Mouse (Mus musculus): ENCODE measurements around the gene BC051665. TPM values are rescaled to one million over a fixed set of nuclear protein-coding genes. Genes with fewer than 3 reads are reported as not detected.

BC051665 gene
- polyA plus RNA-seq, 1 experiment from 2014 or later, result not detected

- no peak overlapping the region for H3K4me2 ChIP-seq
- peaks cover 14% of the 10 kb centered on the region for H3K36me3 ChIP-seq (ENCODE audit: control insufficient read depth, insufficient read depth, low read length)
- no peaks in the 10 kb centered on the region for H3K27me3 ChIP-seq (ENCODE audit: control insufficient read depth, insufficient read depth, low read length)
- H3K4me3 ChIP-seq (ENCODE audit: low read depth, low read length), result no peak overlapping the region
- peak; percentile 84 for DNase-seq (ENCODE audit: low spot score, missing footprints)
- H3K9me3 ChIP-seq (ENCODE audit: control insufficient read depth, low read length), result no peaks in the 10 kb centered on the region
- no peaks in the 10 kb centered on the region for H3K4me1 ChIP-seq (ENCODE audit: control insufficient read depth, insufficient read depth, low read length)
- H3K27ac ChIP-seq (ENCODE audit: low read depth, low read length), result no peak overlapping the region
- WGBS, result 91% methylated on average over 2 of the region's 2 CpGs
- no peak for ATAC-seq (ENCODE audit: low FRiP score)
- H3K9ac ChIP-seq (ENCODE audit: low read length), result no peak overlapping the region
Observed at GRCm38 (mm10) chr13:60748556-60748955, 37.6 kb downstream of the BC051665 start.

- Histone ChIP-seq H3K4me1 (ENCODE audit: control insufficient read depth, insufficient read depth, low read length) (no peaks in the 10 kb centered on the region), H3K36me3 (ENCODE audit: control insufficient read depth, insufficient read depth, low read length) (peaks cover 6% of the 10 kb centered on the region; the same call in 1 of the 2 replicates), H3K4me2 (no peak overlapping the region), H3K9ac (ENCODE audit: low read length) (no peak overlapping the region), H3K9me3 (ENCODE audit: control insufficient read depth, low read length) (no peaks in the 10 kb centered on the region), H3K4me3 (ENCODE audit: low read depth, low read length) (no peak overlapping the region), H3K27ac (ENCODE audit: low read depth, low read length) (no peak overlapping the region), H3K27me3 (ENCODE audit: control insufficient read depth, insufficient read depth, low read length) (no peaks in the 10 kb centered on the region)
- peak; percentile 61 for DNase-seq (ENCODE audit: low spot score, missing footprints)
- 87% methylated on average over 1 of the region's 1 CpGs for WGBS
- ATAC-seq (ENCODE audit: low FRiP score), result no peak
Observed at GRCm38 (mm10) chr13:60747201-60747600, 39.0 kb downstream of the BC051665 start.

GRCm38 (mm10) chr13:60746271-60746670, 39.9 kb downstream of the BC051665 start:
- 0 out of 2 replicates have a peak, but pooled peaks cover 5% of the 10 kb centered on the region for H3K36me3 ChIP-seq (ENCODE audit: control insufficient read depth, insufficient read depth, low read length)
- H3K4me1 ChIP-seq (ENCODE audit: control insufficient read depth, insufficient read depth, low read length), result no peaks in the 10 kb centered on the region
- H3K27me3 ChIP-seq (ENCODE audit: control insufficient read depth, insufficient read depth, low read length), result no peaks in the 10 kb centered on the region
- no peak overlapping the region for H3K4me2 ChIP-seq
- H3K9ac ChIP-seq (ENCODE audit: low read length), result no peak overlapping the region
- no peaks in the 10 kb centered on the region for H3K9me3 ChIP-seq (ENCODE audit: control insufficient read depth, low read length)
- H3K4me3 ChIP-seq (ENCODE audit: low read depth, low read length), result no peak overlapping the region
- ATAC-seq (ENCODE audit: low FRiP score) (no peak), DNase-seq (ENCODE audit: low spot score, missing footprints) (peak; percentile 90)
- H3K27ac ChIP-seq (ENCODE audit: low read depth, low read length), result no peak overlapping the region
- 35% methylated on average over 1 of the region's 1 CpGs for WGBS

GRCm38 (mm10) chr13:60745358-60745757, 40.8 kb downstream of the BC051665 start:
- Histone ChIP-seq H3K27ac (ENCODE audit: low read depth, low read length) (no peak overlapping the region), H3K4me1 (ENCODE audit: control insufficient read depth, insufficient read depth, low read length) (no peaks in the 10 kb centered on the region), H3K4me2 (no peak overlapping the region), H3K36me3 (ENCODE audit: control insufficient read depth, insufficient read depth, low read length) (0 out of 2 replicates have a peak, but pooled peaks cover 5% of the 10 kb centered on the region), H3K9ac (ENCODE audit: low read length) (no peak overlapping the region), H3K4me3 (ENCODE audit: low read depth, low read length) (no peak overlapping the region), H3K27me3 (ENCODE audit: control insufficient read depth, insufficient read depth, low read length) (no peaks in the 10 kb centered on the region), H3K9me3 (ENCODE audit: control insufficient read depth, low read length) (no peaks in the 10 kb centered on the region)
- DNase-seq (ENCODE audit: low spot score, missing footprints), result no peak
- no peak for ATAC-seq (ENCODE audit: low FRiP score)
- 92% methylated on average over 12 of the region's 12 CpGs for WGBS

GRCm38 (mm10) chr13:60744736-60745135, 41.4 kb downstream of the BC051665 start:
- Histone ChIP-seq H3K27me3 (ENCODE audit: control insufficient read depth, insufficient read depth, low read length) (no peaks in the 10 kb centered on the region), H3K4me3 (ENCODE audit: low read depth, low read length) (no peak overlapping the region), H3K9me3 (ENCODE audit: control insufficient read depth, low read length) (no peaks in the 10 kb centered on the region), H3K9ac (ENCODE audit: low read length) (no peak overlapping the region), H3K4me1 (ENCODE audit: control insufficient read depth, insufficient read depth, low read length) (no peaks in the 10 kb centered on the region), H3K4me2 (no peak overlapping the region), H3K36me3 (ENCODE audit: control insufficient read depth, insufficient read depth, low read length) (peaks cover 8% of the 10 kb centered on the region; the same call in 1 of the 2 replicates), H3K27ac (ENCODE audit: low read depth, low read length) (no peak overlapping the region)
- ATAC-seq (ENCODE audit: low FRiP score) (no peak), DNase-seq (ENCODE audit: low spot score, missing footprints) (peak; percentile 59)
- WGBS, result 90% methylated on average over 3 of the region's 3 CpGs

- DNase-seq (ENCODE audit: low spot score, missing footprints), result peak; percentile 98
- Histone ChIP-seq H3K4me3 (ENCODE audit: low read depth, low read length) (no peak overlapping the region), H3K36me3 (ENCODE audit: control insufficient read depth, insufficient read depth, low read length) (peaks cover 9% of the 10 kb centered on the region; the same call in 1 of the 2 replicates), H3K4me2 (no peak overlapping the region), H3K9me3 (ENCODE audit: control insufficient read depth, low read length) (no peaks in the 10 kb centered on the region), H3K27ac (ENCODE audit: low read depth, low read length) (no peak overlapping the region), H3K27me3 (ENCODE audit: control insufficient read depth, insufficient read depth, low read length) (no peaks in the 10 kb centered on the region), H3K4me1 (ENCODE audit: control insufficient read depth, insufficient read depth, low read length) (no peaks in the 10 kb centered on the region), H3K9ac (ENCODE audit: low read length) (no peak overlapping the region)
- peak; percentile 63 for ATAC-seq (ENCODE audit: low FRiP score)
- 42% methylated on average over 7 of the region's 7 CpGs for WGBS
Observed at GRCm38 (mm10) chr13:60744078-60744460, 42.1 kb downstream of the BC051665 start.

- H3K4me3 ChIP-seq (ENCODE audit: low read depth, low read length), result no peak overlapping the region
- ATAC-seq (ENCODE audit: low FRiP score), result no peak
- WGBS, result 82% methylated on average over 13 of the region's 13 CpGs
- no peaks in the 10 kb centered on the region for H3K27me3 ChIP-seq (ENCODE audit: control insufficient read depth, insufficient read depth, low read length)
- no peaks in the 10 kb centered on the region for H3K4me1 ChIP-seq (ENCODE audit: control insufficient read depth, insufficient read depth, low read length)
- no peaks in the 10 kb centered on the region for H3K9me3 ChIP-seq (ENCODE audit: control insufficient read depth, low read length)
- no peak overlapping the region for H3K27ac ChIP-seq (ENCODE audit: low read depth, low read length)
- H3K9ac ChIP-seq (ENCODE audit: low read length), result no peak overlapping the region
- no peak overlapping the region for H3K4me2 ChIP-seq
- H3K36me3 ChIP-seq (ENCODE audit: control insufficient read depth, insufficient read depth, low read length), result peaks cover 9% of the 10 kb centered on the region; the same call in 1 of the 2 replicates
- DNase-seq (ENCODE audit: low spot score, missing footprints), result peak; percentile 73
Observed at GRCm38 (mm10) chr13:60743381-60744077, 42.6 kb downstream of the BC051665 start.

- ATAC-seq (ENCODE audit: low FRiP score) (no peak), DNase-seq (ENCODE audit: low spot score, missing footprints) (peak; percentile 71)
- no peak overlapping the region for H3K9ac ChIP-seq (ENCODE audit: low read length)
- H3K4me3 ChIP-seq (ENCODE audit: low read depth, low read length), result no peak overlapping the region
- H3K4me1 ChIP-seq (ENCODE audit: control insufficient read depth, insufficient read depth, low read length), result peaks cover 4% of the 10 kb centered on the region
- no peaks in the 10 kb centered on the region for H3K27me3 ChIP-seq (ENCODE audit: control insufficient read depth, insufficient read depth, low read length)
- H3K4me2 ChIP-seq, result no peak overlapping the region
- peaks cover 7% of the 10 kb centered on the region; the same call in 1 of the 2 replicates for H3K36me3 ChIP-seq (ENCODE audit: control insufficient read depth, insufficient read depth, low read length)
- no peak overlapping the region for H3K27ac ChIP-seq (ENCODE audit: low read depth, low read length)
- H3K9me3 ChIP-seq (ENCODE audit: control insufficient read depth, low read length), result no peaks in the 10 kb centered on the region
- 91% methylated on average over 3 of the region's 3 CpGs for WGBS
Observed at GRCm38 (mm10) chr13:60742611-60743010, 43.6 kb downstream of the BC051665 start.

- ATAC-seq (ENCODE audit: low FRiP score), result no peak
- 88% methylated on average over 6 of the region's 6 CpGs for WGBS
- H3K4me3 ChIP-seq (ENCODE audit: low read depth, low read length), result no peak overlapping the region
Observed at GRCm38 (mm10) chr13:60740248-60740647, 45.9 kb downstream of the BC051665 start.

More at GRCm38 (mm10) chr13:60740248-60740647, 45.9 kb downstream of the BC051665 start:
- Histone ChIP-seq H3K27ac (ENCODE audit: low read depth, low read length) (no peak overlapping the region), H3K36me3 (ENCODE audit: control insufficient read depth, insufficient read depth, low read length) (peaks cover 8% of the 10 kb centered on the region), H3K4me2 (no peak overlapping the region), H3K27me3 (ENCODE audit: control insufficient read depth, insufficient read depth, low read length) (no peaks in the 10 kb centered on the region), H3K9me3 (ENCODE audit: control insufficient read depth, low read length) (no peaks in the 10 kb centered on the region), H3K4me1 (ENCODE audit: control insufficient read depth, insufficient read depth, low read length) (peaks cover 4% of the 10 kb centered on the region), H3K9ac (ENCODE audit: low read length) (no peak overlapping the region)
- peak; percentile 31 for DNase-seq (ENCODE audit: low spot score, missing footprints)
